Mouse (Mus musculus) embryonic stem cell, embryonic (primary cell): ENCODE results near the gene Des.

Experiments
- CTCF ChIA-PET, 4 experiments: fragments of 300-600 bp in 2 of 4; fragments of 350-600 bp in 2 of 4; sonication (Branson Sonifier 250); formaldehyde crosslinking; loops; one replicate each; lab custom pipeline; 2022; ENCODE audit warnings: inconsistent platforms in 2 of 4; lab: Charles Lee
- POLR2A ChIA-PET, 4 experiments: fragments of 300-600 bp in 2 of 4; fragments of 350-600 bp in 2 of 4; sonication (Branson Sonifier 250); formaldehyde crosslinking; loops; one replicate each; lab custom pipeline; 2022; ENCODE audit warnings: antibody characterized with exemption in 4 of 4, inconsistent platforms in 1 of 4; lab: Charles Lee

The Des gene

GRCm38 (mm10) chr1:75412196-75412595, 52.1 kb downstream of the Des start:
- CTCF ChIA-PET: interaction anchor here in 3 of 4 experiments (0.5 to 6.6 kb wide), 9 partner anchors 12 to 198 kb away, joined by 3 to 70 read pairs (median 5); no protein-coding TSS in a partner anchor
- POLR2A ChIA-PET: interaction anchor here in 2 of 4 experiments (0.8 to 1.3 kb wide), 5 partner anchors 11 to 232 kb away, joined by 3 to 7 read pairs (median 3); partner anchors contain the start of gene Abcb6 (in 1 of the 2)

GRCm38 (mm10) chr1:75413749-75414148, 53.6 kb downstream of the Des start:
- POLR2A ChIA-PET: interaction anchor here in 3 of 4 experiments (0.6 to 2.7 kb wide), 20 partner anchors 9 to 181 kb away, joined by 3 to 13 read pairs (median 4); partner anchors contain the start of genes Gmppa (in 1 of the 3) and Stk11ip (in 1 of the 3)
- CTCF ChIA-PET: interaction anchor here (0.5 to 6.6 kb wide), 114 partner anchors 8 to 1927 kb away, joined by 3 to 70 read pairs (median 5); partner anchors contain the start of genes Gmppa (in 4 of the 4), Chpf (in 2 of the 4), Des (in 2 of the 4) and Dnpep (in 2 of the 4)
